Mouse (Mus musculus): ENCODE data around the gene Pgp. TPM values are rescaled to one million over a fixed set of nuclear protein-coding genes. Genes with fewer than 3 reads are reported as not detected.
A peak's percentile ranks its signal among the peaks of the same experiment; 100 is the strongest.

Gene Pgp
- polyA plus RNA-seq, 1 experiment from 2014 or later: 71.1 TPM

DNA sequence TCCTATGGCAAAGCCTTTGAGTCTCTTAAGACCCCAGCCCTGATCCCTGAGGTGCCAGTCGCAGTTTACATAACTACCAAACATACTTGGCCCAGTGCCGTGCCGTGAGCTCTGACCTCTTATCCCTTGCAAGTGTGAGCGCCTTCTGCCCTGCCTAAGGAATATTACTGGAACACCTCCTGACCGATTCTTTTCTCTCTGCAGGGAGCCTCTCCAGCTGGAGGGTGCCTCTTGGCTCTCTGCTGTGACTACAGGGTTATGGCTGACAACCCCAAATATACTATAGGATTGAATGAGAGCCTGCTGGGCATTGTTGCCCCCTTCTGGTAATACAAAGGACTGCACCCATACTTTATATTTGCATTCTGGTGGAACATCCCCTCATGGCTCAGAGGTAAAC lies 33.2 kb upstream of the Pgp start:
- 0 out of 2 replicates have a peak, but pooled peaks have one; percentile 26 for ATAC-seq (replicated peaks; ENCODE audit: extremely low read depth, insufficient read depth, low FRiP score)

DNA sequence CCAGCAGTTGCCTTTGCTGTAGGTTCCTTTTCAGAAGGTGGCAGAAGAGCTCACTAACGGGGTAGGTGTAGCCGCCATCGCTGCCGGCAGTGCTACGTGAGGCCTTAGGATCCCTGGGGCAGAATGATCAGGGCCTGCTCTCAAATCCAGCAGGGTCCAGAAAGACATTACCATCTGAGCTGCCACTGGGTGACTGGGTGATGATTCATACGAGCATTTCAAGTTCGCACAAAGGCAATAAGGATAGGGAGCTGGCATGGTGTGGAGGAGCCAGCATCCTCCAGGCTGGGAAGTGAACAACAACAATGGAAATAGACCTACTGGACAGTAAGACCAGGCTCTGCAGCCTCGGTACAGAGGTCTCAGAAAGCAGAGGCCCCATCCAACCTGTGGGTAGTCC lies 29.8 kb upstream of the Pgp start:
- Histone ChIP-seq H3K9ac (ENCODE audit: low read length) (no peak overlapping the region), H3K27ac (ENCODE audit: low read length) (no peak overlapping the region), H3K4me2 (ENCODE audit: low read depth, low read length) (no peak overlapping the region), H3K27me3 (ENCODE audit: control insufficient read depth, insufficient read depth, low read length) (no peaks in the 10 kb centered on the region), H3K9me3 (replicated peaks; ENCODE audit: control insufficient read depth, low read length) (no peaks in the 10 kb centered on the region), H3K36me3 (ENCODE audit: control insufficient read depth, insufficient read depth) (peaks cover 62% of the 10 kb centered on the region), H3K4me3 (ENCODE audit: low read length) (no peak overlapping the region), H3K4me1 (ENCODE audit: control insufficient read depth, insufficient read depth, low read length) (no peaks in the 10 kb centered on the region)
- WGBS: 87% methylated on average over 8 of the region's 8 CpGs
- no peak for ATAC-seq (replicated peaks; ENCODE audit: extremely low read depth, insufficient read depth, low FRiP score)

More for the DNA sequence above, 33.2 kb upstream of the Pgp start:
- no peak overlapping the region for H3K4me2 ChIP-seq (ENCODE audit: low read depth, low read length)
- no peak overlapping the region for H3K9ac ChIP-seq (ENCODE audit: low read length)
- 81% methylated on average over 5 of the region's 5 CpGs for WGBS
- H3K9me3 ChIP-seq (replicated peaks; ENCODE audit: control insufficient read depth, low read length): no peaks in the 10 kb centered on the region
- no peak overlapping the region for H3K4me3 ChIP-seq (ENCODE audit: low read length)
- no peaks in the 10 kb centered on the region for H3K27me3 ChIP-seq (ENCODE audit: control insufficient read depth, insufficient read depth, low read length)
- H3K4me1 ChIP-seq (ENCODE audit: control insufficient read depth, insufficient read depth, low read length): no peaks in the 10 kb centered on the region
- H3K36me3 ChIP-seq (ENCODE audit: control insufficient read depth, insufficient read depth): peaks cover 53% of the 10 kb centered on the region
- H3K27ac ChIP-seq (ENCODE audit: low read length): no peak overlapping the region

DNA sequence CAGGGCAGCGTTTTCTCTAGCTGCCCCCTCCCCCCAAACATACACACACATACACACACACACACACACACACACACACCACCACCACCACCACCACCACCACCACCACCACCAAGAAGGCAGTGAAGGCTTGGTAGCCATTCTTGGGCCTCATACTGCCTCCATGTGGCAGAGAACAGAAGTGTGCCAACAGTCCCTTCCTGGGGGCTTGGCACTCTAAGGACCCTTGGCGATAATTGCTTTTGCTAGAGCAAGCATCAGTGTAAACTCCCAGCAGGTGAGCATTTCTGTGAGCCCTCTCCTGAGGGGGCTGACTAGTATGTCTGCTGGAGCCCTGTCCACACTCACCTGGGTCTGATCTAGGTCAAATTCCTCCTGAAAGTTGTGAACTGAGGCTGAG lies 29.0 kb upstream of the Pgp start:
- WGBS: 38% methylated on average over 2 of the region's 2 CpGs
- H3K27ac ChIP-seq (ENCODE audit: low read length): no peak overlapping the region
- no peaks in the 10 kb centered on the region for H3K9me3 ChIP-seq (replicated peaks; ENCODE audit: control insufficient read depth, low read length)
- no peak overlapping the region for H3K9ac ChIP-seq (ENCODE audit: low read length)
- no peaks in the 10 kb centered on the region for H3K4me1 ChIP-seq (ENCODE audit: control insufficient read depth, insufficient read depth, low read length)
- no peak overlapping the region for H3K4me2 ChIP-seq (ENCODE audit: low read depth, low read length)
- no peak overlapping the region for H3K4me3 ChIP-seq (ENCODE audit: low read length)
- no peaks in the 10 kb centered on the region for H3K27me3 ChIP-seq (ENCODE audit: control insufficient read depth, insufficient read depth, low read length)
- H3K36me3 ChIP-seq (ENCODE audit: control insufficient read depth, insufficient read depth): peaks cover 60% of the 10 kb centered on the region
- no peak for ATAC-seq (replicated peaks; ENCODE audit: extremely low read depth, insufficient read depth, low FRiP score)

DNA sequence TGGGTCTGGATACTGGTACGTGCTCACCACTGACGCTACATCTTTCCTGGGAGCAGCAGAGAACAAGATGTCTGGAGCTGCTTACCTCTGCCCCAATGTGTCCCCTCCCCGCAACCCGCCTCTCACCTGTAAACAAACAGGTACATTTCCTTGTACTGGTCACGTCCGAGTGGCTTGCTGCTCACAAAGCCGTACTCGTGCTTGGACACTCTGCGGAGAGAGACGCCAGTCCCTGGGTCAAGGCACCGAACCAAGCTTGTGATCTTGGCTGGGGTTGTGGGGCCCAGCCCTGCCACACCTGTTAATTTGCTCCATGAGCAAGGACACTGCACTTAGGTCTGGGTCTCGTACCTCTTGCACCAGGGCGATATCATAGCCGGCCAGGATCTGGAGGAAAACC lies 28.1 kb upstream of the Pgp start:
- Histone ChIP-seq H3K4me1 (ENCODE audit: control insufficient read depth, insufficient read depth, low read length) (no peaks in the 10 kb centered on the region), H3K4me3 (ENCODE audit: low read length) (no peak overlapping the region), H3K27me3 (ENCODE audit: control insufficient read depth, insufficient read depth, low read length) (no peaks in the 10 kb centered on the region), H3K4me2 (ENCODE audit: low read depth, low read length) (no peak overlapping the region), H3K9me3 (replicated peaks; ENCODE audit: control insufficient read depth, low read length) (no peaks in the 10 kb centered on the region), H3K9ac (ENCODE audit: low read length) (no peak overlapping the region), H3K27ac (ENCODE audit: low read length) (no peak overlapping the region), H3K36me3 (ENCODE audit: control insufficient read depth, insufficient read depth) (peaks cover 60% of the 10 kb centered on the region)
- WGBS: 88% methylated on average over 14 of the region's 14 CpGs
- ATAC-seq (replicated peaks; ENCODE audit: extremely low read depth, insufficient read depth, low FRiP score): no peak

DNA sequence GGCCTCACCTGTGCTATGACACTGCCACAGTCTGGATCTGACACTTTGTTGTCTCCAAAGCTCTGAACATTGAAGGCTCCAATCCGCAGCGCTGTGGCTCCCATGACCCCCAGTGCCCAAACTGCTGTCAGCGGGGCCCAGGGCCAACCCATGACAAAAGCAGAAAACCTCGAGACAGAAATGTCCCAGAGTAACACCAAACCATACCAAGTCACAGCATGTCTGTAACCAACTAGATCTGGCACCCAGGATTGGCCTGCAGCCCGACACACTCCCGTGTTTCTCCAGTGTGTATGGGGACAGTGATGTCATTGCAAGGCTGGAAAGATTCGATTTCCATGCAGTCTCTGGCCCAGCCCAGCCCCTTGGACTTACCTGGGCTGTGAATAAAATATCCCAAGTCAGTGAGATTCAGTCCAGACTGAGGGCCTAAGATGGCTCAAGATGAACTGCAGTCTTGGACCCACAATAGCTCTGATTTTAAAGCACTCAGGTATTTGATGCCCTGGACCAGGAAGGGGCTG lies 27.5 kb upstream of the Pgp start, which contains the start of gene Dnase1l2:
Dnase1l2 (minus strand) TSS at position 474 of the 524 bp plus-strand sequence.
- H3K4me3 ChIP-seq (ENCODE audit: low read length): no peak within 1 kb of the TSS
- no peaks in the 10 kb centered on the region for H3K9me3 ChIP-seq (replicated peaks; ENCODE audit: control insufficient read depth, low read length)
- H3K4me2 ChIP-seq (ENCODE audit: low read depth, low read length): no peak within 1 kb of the TSS
- H3K27me3 ChIP-seq (ENCODE audit: control insufficient read depth, insufficient read depth, low read length): no peaks in the 10 kb centered on the region
- no peak within 1 kb of the TSS for H3K9ac ChIP-seq (ENCODE audit: low read length)
- ATAC-seq (replicated peaks; ENCODE audit: extremely low read depth, insufficient read depth, low FRiP score): no peak
- 77% methylated on average over 7 of the region's 7 CpGs for WGBS
- peaks cover 62% of the 10 kb centered on the region for H3K36me3 ChIP-seq (ENCODE audit: control insufficient read depth, insufficient read depth)
- H3K27ac ChIP-seq (ENCODE audit: low read length): no peak within 1 kb of the TSS
- no peaks in the 10 kb centered on the region for H3K4me1 ChIP-seq (ENCODE audit: control insufficient read depth, insufficient read depth, low read length)

DNA sequence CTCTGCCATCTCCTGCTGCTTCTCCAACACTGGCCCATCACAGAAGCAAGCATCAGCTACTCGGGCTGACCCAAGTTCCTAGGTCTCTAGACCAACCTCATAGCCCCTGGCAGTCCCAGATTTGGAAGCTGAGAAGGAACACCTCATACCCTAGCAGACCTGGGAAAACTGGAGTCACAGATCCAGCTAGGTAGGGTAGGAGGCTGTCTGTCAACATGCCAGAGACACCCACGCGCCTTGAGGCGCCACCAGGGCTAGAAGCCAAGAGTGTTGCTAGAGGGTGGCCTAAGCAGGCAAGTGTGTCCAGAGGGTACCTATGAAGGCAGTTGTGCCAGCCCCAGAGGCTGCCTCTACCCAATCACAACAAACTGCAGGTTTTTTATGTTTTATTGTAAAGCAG lies 26.8 kb upstream of the Pgp start:
- ATAC-seq (replicated peaks; ENCODE audit: extremely low read depth, insufficient read depth, low FRiP score): no peak
- WGBS: 67% methylated on average over 4 of the region's 4 CpGs
- Histone ChIP-seq H3K27ac (ENCODE audit: low read length) (no peak overlapping the region), H3K4me2 (ENCODE audit: low read depth, low read length) (no peak overlapping the region), H3K9me3 (replicated peaks; ENCODE audit: control insufficient read depth, low read length) (no peaks in the 10 kb centered on the region), H3K27me3 (ENCODE audit: control insufficient read depth, insufficient read depth, low read length) (no peaks in the 10 kb centered on the region), H3K4me1 (ENCODE audit: control insufficient read depth, insufficient read depth, low read length) (no peaks in the 10 kb centered on the region), H3K36me3 (ENCODE audit: control insufficient read depth, insufficient read depth) (peaks cover 67% of the 10 kb centered on the region), H3K4me3 (ENCODE audit: low read length) (no peak overlapping the region), H3K9ac (ENCODE audit: low read length) (no peak overlapping the region)

DNA sequence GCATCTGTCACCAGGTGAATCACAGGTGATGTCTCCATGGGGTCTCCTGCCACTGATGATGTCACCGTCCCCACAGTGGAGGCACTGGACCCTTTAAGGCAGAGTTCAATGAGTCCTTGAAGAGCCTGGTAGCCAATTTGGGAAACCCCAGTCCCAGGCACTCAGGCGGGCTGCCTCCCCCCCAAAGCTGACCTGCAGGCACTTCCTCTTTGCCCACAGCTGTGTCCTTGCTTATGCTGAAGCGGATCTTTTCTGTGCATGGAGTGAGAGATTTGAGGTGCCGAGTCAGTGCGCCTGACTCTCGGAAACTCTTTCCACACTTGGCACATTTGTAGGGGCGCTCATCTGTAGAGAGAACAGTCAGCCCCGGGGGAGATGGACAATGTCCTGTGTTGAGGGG lies 23.6 kb upstream of the Pgp start:
- H3K4me2 ChIP-seq (ENCODE audit: low read depth, low read length): no peak overlapping the region
- no peak overlapping the region for H3K4me3 ChIP-seq (ENCODE audit: low read length)
- WGBS: 94% methylated on average over 8 of the region's 8 CpGs
- no peaks in the 10 kb centered on the region for H3K27me3 ChIP-seq (ENCODE audit: control insufficient read depth, insufficient read depth, low read length)
- no peaks in the 10 kb centered on the region for H3K4me1 ChIP-seq (ENCODE audit: control insufficient read depth, insufficient read depth, low read length)
- H3K27ac ChIP-seq (ENCODE audit: low read length): no peak overlapping the region
- peaks cover 56% of the 10 kb centered on the region for H3K36me3 ChIP-seq (ENCODE audit: control insufficient read depth, insufficient read depth)
- no peak overlapping the region for H3K9ac ChIP-seq (ENCODE audit: low read length)
- H3K9me3 ChIP-seq (replicated peaks; ENCODE audit: control insufficient read depth, low read length): no peaks in the 10 kb centered on the region
- no peak for ATAC-seq (replicated peaks; ENCODE audit: extremely low read depth, insufficient read depth, low FRiP score)

DNA sequence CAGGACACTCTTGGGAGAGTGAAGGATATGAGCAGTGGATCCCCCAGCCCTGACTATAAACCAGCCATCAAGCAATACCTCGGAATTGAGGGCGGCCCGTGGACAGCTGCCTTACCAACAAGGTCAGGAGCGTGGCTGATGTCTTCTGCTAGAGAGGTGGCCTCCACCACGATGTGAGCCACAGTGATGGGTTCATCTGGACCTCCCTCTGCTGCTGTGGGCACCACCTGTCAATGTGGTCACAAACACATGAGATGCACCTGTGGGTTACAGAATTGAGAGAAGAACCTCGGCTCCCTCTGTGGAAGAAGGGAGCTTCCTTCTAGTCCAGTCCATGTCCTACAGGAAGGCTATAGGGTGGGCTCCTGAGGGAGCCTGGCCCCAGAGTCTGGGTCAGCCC lies 20.7 kb upstream of the Pgp start:
- 86% methylated on average over 6 of the region's 6 CpGs for WGBS
- Histone ChIP-seq H3K27me3 (ENCODE audit: control insufficient read depth, insufficient read depth, low read length) (no peaks in the 10 kb centered on the region), H3K9me3 (replicated peaks; ENCODE audit: control insufficient read depth, low read length) (no peaks in the 10 kb centered on the region), H3K4me2 (ENCODE audit: low read depth, low read length) (no peak overlapping the region), H3K27ac (ENCODE audit: low read length) (no peak overlapping the region), H3K36me3 (ENCODE audit: control insufficient read depth, insufficient read depth) (peaks cover 45% of the 10 kb centered on the region), H3K9ac (ENCODE audit: low read length) (no peak overlapping the region), H3K4me3 (ENCODE audit: low read length) (no peak overlapping the region), H3K4me1 (ENCODE audit: control insufficient read depth, insufficient read depth, low read length) (peaks cover 10% of the 10 kb centered on the region)
- ATAC-seq (replicated peaks; ENCODE audit: extremely low read depth, insufficient read depth, low FRiP score): no peak

DNA sequence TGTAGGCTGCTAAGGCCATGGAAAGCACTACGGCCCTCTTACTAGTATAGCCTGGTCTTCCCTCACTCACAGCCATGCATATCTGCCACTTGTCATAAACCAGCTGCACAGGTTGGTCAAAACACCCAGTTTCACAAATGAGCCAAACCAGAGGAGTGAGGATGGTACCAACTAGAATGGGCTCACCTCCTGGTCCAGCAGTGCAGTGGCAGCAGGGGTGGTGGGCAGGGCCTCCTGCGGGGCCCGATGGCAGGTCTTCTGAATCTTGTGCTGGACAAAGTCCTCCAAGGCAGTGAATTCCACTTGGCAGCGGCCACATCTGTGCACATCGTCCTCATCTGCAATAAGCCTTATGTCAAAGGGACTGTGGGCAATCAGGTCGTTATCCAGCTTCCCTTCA lies 19.0 kb upstream of the Pgp start:
- no peak overlapping the region for H3K4me2 ChIP-seq (ENCODE audit: low read depth, low read length)
- H3K27me3 ChIP-seq (ENCODE audit: control insufficient read depth, insufficient read depth, low read length): no peaks in the 10 kb centered on the region
- no peak overlapping the region for H3K9ac ChIP-seq (ENCODE audit: low read length)
- H3K4me1 ChIP-seq (ENCODE audit: control insufficient read depth, insufficient read depth, low read length): peaks cover 10% of the 10 kb centered on the region
- no peaks in the 10 kb centered on the region for H3K9me3 ChIP-seq (replicated peaks; ENCODE audit: control insufficient read depth, low read length)
- no peak overlapping the region for H3K27ac ChIP-seq (ENCODE audit: low read length)
- ATAC-seq (replicated peaks; ENCODE audit: extremely low read depth, insufficient read depth, low FRiP score): no peak
- peaks cover 31% of the 10 kb centered on the region for H3K36me3 ChIP-seq (ENCODE audit: control insufficient read depth, insufficient read depth)
- 87% methylated on average over 6 of the region's 6 CpGs for WGBS
- no peak overlapping the region for H3K4me3 ChIP-seq (ENCODE audit: low read length)

All from heart, embryonic 16.5 days (tissue).